Mouse (Mus musculus) erythroblast, embryonic 14.5 days (primary cell): Measurements from ENCODE around the gene Numbl.

Experiments used
- GATA1 ChIP-seq: IDR thresholded peaks from 2 replicates; pipeline ENCODE4 v1.6.1; 2012; ENCODE audit warnings: low read length, inconsistent platforms, mixed read lengths
- TAL1 ChIP-seq: IDR thresholded peaks from 3 replicates; pipeline ENCODE4 v1.6.1; 2012; ENCODE audit warnings: low read length, inconsistent platforms, mixed read lengths

DNA sequence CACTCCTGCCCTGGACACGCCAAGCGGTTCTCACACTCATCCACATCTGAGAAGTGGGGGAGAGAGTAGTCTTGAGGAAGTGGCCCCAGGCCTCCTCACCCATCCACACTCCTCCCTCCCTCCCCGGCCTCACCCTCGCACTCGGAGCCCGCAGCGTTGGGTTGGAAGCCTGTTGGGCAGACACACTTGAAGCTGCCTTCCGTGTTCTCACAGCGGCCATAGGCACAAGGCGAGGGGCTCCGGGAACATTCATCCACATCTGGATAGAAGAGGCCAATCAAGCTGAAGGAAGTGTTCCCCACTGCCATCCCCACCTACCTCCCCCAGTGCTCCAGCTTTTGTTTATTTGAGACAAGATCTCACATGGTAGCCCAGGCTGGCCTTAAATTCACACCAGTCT is 65.9 kb downstream of the Numbl start:
- TF ChIP-seq TAL1 (no peak), GATA1 (no peak)
